Mouse (Mus musculus) forebrain, embryonic 16.5 days (tissue): ENCODE measurements around the gene Gstt1. TPM values are rescaled to one million over a fixed set of nuclear protein-coding genes. Genes with fewer than 3 reads are reported as not detected.

Experiments used
- ATAC-seq: fragments of 200-750 bp; cut with Nextera tagmentation; 2 replicates; pipeline ENCODE4 v1.8.0; 2017; ENCODE audit warnings: mild to moderate bottlenecking, moderate library complexity
- H3K27ac ChIP-seq: fragments of 300-500 bp; sonication (generic); 2 replicates; pipeline ENCODE4 v1.5.1; 2014; ENCODE audit warnings: low read length, control low read depth
- H3K27me3 ChIP-seq: fragments of 300-500 bp; sonication (generic); replicated peaks from 2 replicates; pipeline ENCODE4 v1.6.1; 2014; ENCODE audit warnings: low read length; ENCODE audit not compliant: control insufficient read depth, insufficient read depth
- H3K36me3 ChIP-seq: fragments of 300-500 bp; sonication (generic); 2 replicates; pipeline ENCODE4 v1.6.1; 2014; ENCODE audit not compliant: control insufficient read depth, insufficient read depth
- H3K4me1 ChIP-seq: fragments of 300-500 bp; sonication (generic); replicated peaks from 2 replicates; pipeline ENCODE4 v1.6.1; 2014; ENCODE audit warnings: low read length; ENCODE audit not compliant: control insufficient read depth, insufficient read depth
- H3K4me2 ChIP-seq: fragments of 300-500 bp; sonication (generic); 2 replicates; pipeline ENCODE4 v1.6.1; 2014; ENCODE audit warnings: mild to moderate bottlenecking, low read length, control low read depth
- H3K4me3 ChIP-seq: fragments of 300-500 bp; sonication (generic); replicated peaks from 2 replicates; pipeline ENCODE4 v1.5.1; 2014; ENCODE audit warnings: mild to moderate bottlenecking, low read length, control low read depth
- H3K9ac ChIP-seq: fragments of 300-500 bp; sonication (generic); replicated peaks from 2 replicates; pipeline ENCODE4 v1.6.1; 2014; ENCODE audit warnings: low read depth, low read length, control low read depth
- H3K9me3 ChIP-seq: fragments of 300-500 bp; sonication (generic); 2 replicates; pipeline ENCODE4 v1.6.1; 2016; ENCODE audit warnings: low read length; ENCODE audit not compliant: control insufficient read depth
- WGBS: fragments of 180-500 bp; shearing (Covaris S2); extraction: QIAGEN DNeasy Blood & Tissue Kit; methylation state at CpG from one replicate; pipeline ENCODE4 v1.1.7; 2014; 5-methylcytosine and 5-hydroxymethylcytosine counted together
- polyA plus RNA-seq: library from polyadenylated mRNA; unstranded; fragments of >200 nt; fragmentation: Nextera tagmentation; extraction: Ambion mirVana; gene quantifications from 2 replicates; pipeline ENCODE4 v1.2.1, GENCODE M21; 2015

Gstt1 gene
- polyA plus RNA-seq, 1 experiment from 2014 or later: 15.2 TPM

GRCm38 (mm10) chr10:75744017-75744416 is 54.4 kb downstream of the Gstt1 start:
- H3K9me3 ChIP-seq: no peaks in the 10 kb centered on the region
- no peak overlapping the region for H3K4me3 ChIP-seq
- ATAC-seq: peak; percentile 93
- peaks cover 20% of the 10 kb centered on the region for H3K36me3 ChIP-seq
- WGBS: 43% methylated on average over 3 of the region's 3 CpGs
- peaks cover 10% of the 10 kb centered on the region for H3K4me1 ChIP-seq
- no peak overlapping the region for H3K4me2 ChIP-seq
- H3K27me3 ChIP-seq: no peaks in the 10 kb centered on the region
- H3K27ac ChIP-seq: peak overlapping the region; percentile 77
- no peak overlapping the region for H3K9ac ChIP-seq

GRCm38 (mm10) chr10:75743369-75743768 is 55.0 kb downstream of the Gstt1 start:
- Histone ChIP-seq H3K4me1 (peaks cover 10% of the 10 kb centered on the region), H3K9ac (no peak overlapping the region), H3K4me2 (no peak overlapping the region), H3K9me3 (no peaks in the 10 kb centered on the region), H3K36me3 (peaks cover 24% of the 10 kb centered on the region), H3K27ac (peak overlapping the region; percentile 73), H3K4me3 (no peak overlapping the region), H3K27me3 (no peaks in the 10 kb centered on the region)
- WGBS: 74% methylated on average over 12 of the region's 12 CpGs
- peak; percentile 52 for ATAC-seq

GRCm38 (mm10) chr10:75740866-75741265 is 57.5 kb downstream of the Gstt1 start:
- Histone ChIP-seq H3K27me3 (no peaks in the 10 kb centered on the region), H3K9me3 (no peaks in the 10 kb centered on the region), H3K36me3 (peaks cover 19% of the 10 kb centered on the region; the same call in 1 of the 2 replicates), H3K9ac (no peak overlapping the region), H3K27ac (no peak overlapping the region), H3K4me1 (peaks cover 10% of the 10 kb centered on the region), H3K4me2 (no peak overlapping the region), H3K4me3 (no peak overlapping the region)
- 94% methylated on average over 3 of the region's 3 CpGs for WGBS
- ATAC-seq: no peak

Other genes with a start within 250 kb of the Gstt1 start
- 18.0 and 23.4 TPM in 2 replicates for gene Lrrc75b, start 238.3 kb downstream of the Gstt1 start, polyA plus RNA-seq
- gene Ggt1, start 237.0 kb downstream of the Gstt1 start, polyA plus RNA-seq: 0.53 and 1.0 TPM in 2 replicates
- gene Ggt5, start 209.2 kb downstream of the Gstt1 start, polyA plus RNA-seq: 2.0 and 3.7 TPM in 2 replicates
- gene Susd2, start 154.6 kb downstream of the Gstt1 start, polyA plus RNA-seq: 1.2 and 1.3 TPM in 2 replicates
- gene Cabin1, start 34.2 kb downstream of the Gstt1 start, polyA plus RNA-seq: 33.2 and 41.1 TPM in 2 replicates
- gene Ddt, start 25.2 kb downstream of the Gstt1 start, polyA plus RNA-seq: 55.9 and 57.0 TPM in 2 replicates
- gene Gm20441, start 17.6 kb downstream of the Gstt1 start, polyA plus RNA-seq: not detected in 2 replicates
- gene Gstt3, start 17.2 kb downstream of the Gstt1 start, polyA plus RNA-seq: 0.77 and 1.2 TPM in 2 replicates
- gene Gstt4, start 24.0 kb upstream of the Gstt1 start, polyA plus RNA-seq: not detected in 2 replicates
- gene Gstt2, start 38.8 kb upstream of the Gstt1 start, polyA plus RNA-seq: 4.0 and 4.2 TPM in 2 replicates
- 1,679 and 1,753 TPM in 2 replicates for gene Mif, start 61.7 kb upstream of the Gstt1 start, polyA plus RNA-seq
- gene Derl3, start 94.8 kb upstream of the Gstt1 start, polyA plus RNA-seq: 2.0 and 3.3 TPM in 2 replicates
- gene Smarcb1, start 123.0 kb upstream of the Gstt1 start, polyA plus RNA-seq: 325 and 342 TPM in 2 replicates
- gene Chchd10, start 134.5 kb upstream of the Gstt1 start, polyA plus RNA-seq: 21.8 and 30.7 TPM in 2 replicates
- gene Mmp11, start 137.9 kb upstream of the Gstt1 start, polyA plus RNA-seq: 22.2 and 24.3 TPM in 2 replicates
- 0.20 TPM in 1 of 2 replicates, not detected in the other for gene Gm867, start 142.1 kb upstream of the Gstt1 start, polyA plus RNA-seq
- gene Vpreb3, start 144.5 kb upstream of the Gstt1 start, polyA plus RNA-seq: 0.48 TPM in 1 of 2 replicates, not detected in the other
- gene Gm5134, start 155.9 kb upstream of the Gstt1 start, polyA plus RNA-seq: not detected in 2 replicates
- 12.1 and 12.5 TPM in 2 replicates for gene Zfp280b, start 234.1 kb upstream of the Gstt1 start, polyA plus RNA-seq